Mouse (Mus musculus) hindbrain, embryonic 11.5 days (tissue): ENCODE data around the gene Ccdc69. TPM values are rescaled to one million over a fixed set of nuclear protein-coding genes. Genes with fewer than 3 reads are reported as not detected.
A peak's percentile ranks its signal among the peaks of the same experiment; 100 is the strongest.

Source experiments
- ATAC-seq: fragments of 200-750 bp; cut with Nextera tagmentation; 2 replicates; pipeline ENCODE4 v1.8.0; 2017; ENCODE audit warnings: mild to moderate bottlenecking, moderate TSS enrichment, moderate library complexity; ENCODE audit not compliant: low FRiP score
- DNase-seq: peaks from one replicate; pipeline ENCODE4 v3.0.0-alpha.2; 2015; ENCODE audit warnings: low spot score
- H3K27ac ChIP-seq: fragments of 300-500 bp; sonication (generic); 2 replicates; pipeline ENCODE4 v1.5.1; 2014; ENCODE audit warnings: mild to moderate bottlenecking, low read depth, low read length
- H3K27me3 ChIP-seq: fragments of 300-500 bp; sonication (generic); 2 replicates; pipeline ENCODE4 v1.6.1; 2014; ENCODE audit warnings: mild to moderate bottlenecking, low read length, moderate library complexity, mixed read lengths; ENCODE audit not compliant: control insufficient read depth, insufficient read depth
- H3K36me3 ChIP-seq: fragments of 300-500 bp; sonication (generic); 2 replicates; pipeline ENCODE4 v1.6.1; 2014; ENCODE audit warnings: mild to moderate bottlenecking, low read length, moderate library complexity, mixed read lengths; ENCODE audit not compliant: control insufficient read depth, insufficient read depth
- H3K4me1 ChIP-seq: fragments of 300-500 bp; sonication (generic); replicated peaks from 2 replicates; pipeline ENCODE4 v1.6.1; 2014; ENCODE audit warnings: low read length, mixed read lengths; ENCODE audit not compliant: control insufficient read depth, insufficient read depth
- H3K4me2 ChIP-seq: fragments of 300-500 bp; sonication (generic); replicated peaks from 2 replicates; pipeline ENCODE4 v1.6.1; 2014; ENCODE audit warnings: mild to moderate bottlenecking, low read depth, low read length
- H3K4me3 ChIP-seq: fragments of 300-500 bp; sonication (generic); 2 replicates; pipeline ENCODE4 v1.5.1; 2014; ENCODE audit warnings: low read depth, low read length
- H3K9ac ChIP-seq: fragments of 300-500 bp; sonication (generic); 2 replicates; pipeline ENCODE4 v1.6.1; 2014; ENCODE audit warnings: low read depth, low read length
- H3K9me3 ChIP-seq: fragments of 300-500 bp; sonication (generic); 2 replicates; pipeline ENCODE4 v1.6.1; 2016; ENCODE audit warnings: low read length; ENCODE audit not compliant: control insufficient read depth
- WGBS: fragments of 180-500 bp; shearing (Covaris S2); extraction: QIAGEN DNeasy Blood & Tissue Kit; methylation state at CpG from one replicate; pipeline ENCODE4 v1.1.7; 2014; 5-methylcytosine and 5-hydroxymethylcytosine counted together
- polyA plus RNA-seq: library from polyadenylated mRNA; unstranded; fragments of >200 nt; fragmentation: Nextera tagmentation; extraction: Ambion mirVana; gene quantifications from 2 replicates; pipeline ENCODE4 v1.2.1, GENCODE M21; 2014

The Ccdc69 gene
- polyA plus RNA-seq, 1 experiment from 2014 or later = 0.36 TPM

- Histone ChIP-seq H3K9ac (no peak overlapping the region), H3K9me3 (no peaks in the 10 kb centered on the region), H3K27ac (no peak overlapping the region), H3K4me3 (no peak overlapping the region), H3K4me1 (no peaks in the 10 kb centered on the region), H3K27me3 (no peaks in the 10 kb centered on the region), H3K4me2 (no peak overlapping the region), H3K36me3 (no peaks in the 10 kb centered on the region)
- DNase-seq = no peak
- WGBS = 90% methylated on average over 5 of the region's 5 CpGs
- no peak for ATAC-seq
Measured at GRCm38 (mm10) chr11:55071344-55071743, 6.6 kb downstream of the Ccdc69 start.

DNA sequence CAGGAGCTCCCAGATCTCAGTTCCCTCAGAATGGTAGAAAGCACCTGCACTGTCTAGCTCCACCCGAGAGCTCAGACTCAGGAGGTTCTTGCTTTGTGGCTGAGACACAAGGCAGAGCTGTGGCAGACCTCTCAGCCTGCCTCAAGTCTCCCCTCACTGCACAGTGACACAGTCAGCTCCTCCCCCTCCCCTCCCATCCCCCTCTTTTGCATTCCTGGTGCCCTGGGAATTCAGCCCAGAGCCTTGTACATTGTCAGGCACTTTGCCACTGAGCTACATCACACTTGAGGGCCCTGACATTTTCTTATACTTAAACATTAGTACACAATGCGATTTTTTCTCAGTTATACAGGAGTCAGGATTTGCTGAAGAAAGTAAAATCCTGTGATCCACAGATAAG, 8.9 kb downstream of the Ccdc69 start:
- ATAC-seq (no peak), DNase-seq (peak; percentile 45)
- no peak overlapping the region for H3K9ac ChIP-seq
- H3K4me3 ChIP-seq = no peak overlapping the region
- H3K36me3 ChIP-seq = no peaks in the 10 kb centered on the region
- no peaks in the 10 kb centered on the region for H3K4me1 ChIP-seq
- H3K9me3 ChIP-seq = no peaks in the 10 kb centered on the region
- no peak overlapping the region for H3K4me2 ChIP-seq
- no peaks in the 10 kb centered on the region for H3K27me3 ChIP-seq
- whole genome bisulfite sequencing = 44% methylated on average over 2 of the region's 2 CpGs
- H3K27ac ChIP-seq = no peak overlapping the region

- H3K36me3 ChIP-seq = no peaks in the 10 kb centered on the region
- DNase-seq = no peak
Measured at GRCm38 (mm10) chr11:55066921-55067320, 11.0 kb downstream of the Ccdc69 start.

GRCm38 (mm10) chr11:55062856-55063255, 15.1 kb downstream of the Ccdc69 start:
- Histone ChIP-seq H3K27me3 (no peaks in the 10 kb centered on the region), H3K4me3 (no peak overlapping the region), H3K9me3 (no peaks in the 10 kb centered on the region), H3K36me3 (no peaks in the 10 kb centered on the region), H3K4me1 (no peaks in the 10 kb centered on the region), H3K4me2 (no peak overlapping the region), H3K27ac (no peak overlapping the region), H3K9ac (no peak overlapping the region)
- WGBS = 54% methylated on average over 5 of the region's 5 CpGs
- ATAC-seq (no peak), DNase-seq (no peak)

More at GRCm38 (mm10) chr11:55066921-55067320, 11.0 kb downstream of the Ccdc69 start:
- whole genome bisulfite sequencing = 67% methylated on average over 4 of the region's 4 CpGs
- H3K27ac ChIP-seq = no peak overlapping the region
- H3K4me3 ChIP-seq = no peak overlapping the region
- H3K9ac ChIP-seq = no peak overlapping the region
- no peaks in the 10 kb centered on the region for H3K4me1 ChIP-seq
- H3K9me3 ChIP-seq = no peaks in the 10 kb centered on the region
- ATAC-seq = no peak
- H3K27me3 ChIP-seq = no peaks in the 10 kb centered on the region
- H3K4me2 ChIP-seq = no peak overlapping the region

- Histone ChIP-seq H3K27ac (no peak overlapping the region), H3K36me3 (no peaks in the 10 kb centered on the region), H3K27me3 (no peaks in the 10 kb centered on the region), H3K9ac (no peak overlapping the region), H3K4me1 (no peaks in the 10 kb centered on the region), H3K4me2 (no peak overlapping the region), H3K4me3 (no peak overlapping the region), H3K9me3 (no peaks in the 10 kb centered on the region)
- ATAC-seq = no peak
- no peak for DNase-seq
- WGBS = 91% methylated on average over 5 of the region's 5 CpGs
Measured at GRCm38 (mm10) chr11:55060802-55061201, 17.1 kb downstream of the Ccdc69 start.

- DNase-seq = no peak
Measured at GRCm38 (mm10) chr11:55057511-55057910, 20.4 kb downstream of the Ccdc69 start.

DNA sequence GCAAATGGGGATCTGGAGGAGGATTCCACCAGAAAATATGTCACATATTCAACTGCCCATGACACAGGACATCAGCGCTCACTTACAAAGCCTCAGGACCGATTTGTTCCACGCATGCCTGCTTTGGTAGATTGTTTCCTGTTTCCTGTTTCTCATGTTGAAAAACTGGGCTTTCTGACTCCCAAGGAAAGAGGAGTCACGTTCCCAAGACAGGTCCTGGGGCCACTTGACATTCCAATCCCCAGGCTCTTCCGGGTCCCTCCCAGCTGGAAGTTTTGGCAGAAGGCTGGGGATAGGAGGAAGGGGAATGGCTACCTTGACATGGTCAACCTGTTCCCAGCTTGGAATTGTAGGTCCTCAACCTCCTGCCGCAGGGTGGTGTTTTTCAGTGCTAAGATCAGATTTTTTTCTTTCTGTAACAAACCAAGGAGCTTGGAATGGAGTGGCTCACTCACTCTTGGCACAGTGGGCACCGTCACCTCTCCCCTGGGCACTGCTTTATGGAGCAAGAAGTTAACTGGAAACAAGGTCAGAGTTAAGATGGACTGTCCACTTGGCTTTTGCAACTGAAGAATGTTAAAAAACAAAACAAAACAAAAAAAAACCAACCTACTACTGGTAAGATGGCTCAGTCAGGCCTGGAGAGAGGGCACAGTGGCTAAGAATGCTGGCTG, 27.0 kb downstream of the Ccdc69 start:
- no peak overlapping the region for H3K4me2 ChIP-seq
- WGBS = 73% methylated on average over 7 of the region's 7 CpGs
- no peaks in the 10 kb centered on the region for H3K9me3 ChIP-seq
- no peak overlapping the region for H3K9ac ChIP-seq
- no peaks in the 10 kb centered on the region for H3K36me3 ChIP-seq
- DNase-seq (no peak), ATAC-seq (no peak)
- no peak overlapping the region for H3K4me3 ChIP-seq
- no peaks in the 10 kb centered on the region for H3K4me1 ChIP-seq
- H3K27ac ChIP-seq = no peak overlapping the region
- no peaks in the 10 kb centered on the region for H3K27me3 ChIP-seq

More at GRCm38 (mm10) chr11:55057511-55057910, 20.4 kb downstream of the Ccdc69 start:
- H3K27ac ChIP-seq = no peak overlapping the region
- H3K27me3 ChIP-seq = no peaks in the 10 kb centered on the region
- H3K4me3 ChIP-seq = no peak overlapping the region
- H3K4me1 ChIP-seq = no peaks in the 10 kb centered on the region
- H3K9ac ChIP-seq = no peak overlapping the region
- no peaks in the 10 kb centered on the region for H3K36me3 ChIP-seq
- no peak for ATAC-seq
- no peaks in the 10 kb centered on the region for H3K9me3 ChIP-seq
- no peak overlapping the region for H3K4me2 ChIP-seq
- 85% methylated on average over 3 of the region's 3 CpGs for WGBS

DNA sequence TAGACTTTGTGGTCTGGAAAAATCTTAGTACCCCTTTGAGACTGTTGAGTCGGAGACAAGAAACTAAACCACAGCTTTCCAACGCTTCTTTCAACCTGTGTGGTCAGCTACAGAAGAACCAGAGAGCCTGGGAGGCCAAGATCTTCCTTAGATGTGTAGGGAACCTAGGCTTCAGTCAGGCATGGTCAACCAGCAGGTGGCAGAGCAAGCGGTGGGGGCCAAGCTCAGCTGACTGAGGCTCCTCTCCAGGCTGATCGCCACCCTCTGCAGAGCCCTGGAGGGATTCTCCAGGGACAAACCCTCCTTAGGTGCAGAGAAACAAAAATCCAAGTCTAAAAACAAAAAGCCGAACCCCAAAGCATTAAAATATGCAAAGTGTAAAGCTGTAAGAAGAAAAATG, 31.3 kb downstream of the Ccdc69 start:
- Histone ChIP-seq H3K4me3 (no peak overlapping the region), H3K4me2 (no peak overlapping the region), H3K9ac (no peak overlapping the region), H3K36me3 (no peaks in the 10 kb centered on the region), H3K27ac (no peak overlapping the region), H3K4me1 (no peaks in the 10 kb centered on the region), H3K27me3 (no peaks in the 10 kb centered on the region), H3K9me3 (no peaks in the 10 kb centered on the region)
- ATAC-seq (no peak), DNase-seq (no peak)
- WGBS = 59% methylated on average over 5 of the region's 5 CpGs

DNA sequence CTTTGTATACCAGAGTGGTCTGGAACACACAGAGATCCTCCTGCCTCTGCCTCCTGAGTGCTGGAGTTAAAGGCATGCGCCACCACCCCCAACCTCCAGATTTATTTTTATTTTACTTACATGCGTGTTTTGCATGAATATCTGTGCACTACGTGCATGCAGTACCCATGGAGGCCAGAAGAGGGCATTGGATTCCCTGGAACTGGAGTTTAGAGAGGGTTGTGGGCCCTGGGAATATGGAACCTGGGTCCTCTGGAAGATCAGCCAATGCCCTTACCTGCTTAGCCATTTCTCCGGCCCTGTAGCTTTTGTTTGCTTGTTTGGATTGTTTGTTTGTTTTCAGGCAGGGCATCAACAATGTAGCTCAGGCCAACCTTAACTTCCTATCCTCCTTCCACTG, 36.6 kb downstream of the Ccdc69 start:
- 77% methylated on average over 4 of the region's 4 CpGs for WGBS
- no peaks in the 10 kb centered on the region for H3K9me3 ChIP-seq
- DNase-seq (peak; percentile 16), ATAC-seq (no peak)
- no peak overlapping the region for H3K27ac ChIP-seq
- H3K36me3 ChIP-seq = no peaks in the 10 kb centered on the region
- H3K9ac ChIP-seq = no peak overlapping the region
- no peaks in the 10 kb centered on the region for H3K4me1 ChIP-seq
- no peak overlapping the region for H3K4me3 ChIP-seq
- H3K27me3 ChIP-seq = no peaks in the 10 kb centered on the region
- H3K4me2 ChIP-seq = no peak overlapping the region
